Mouse (Mus musculus) E14TG2a.4 (cell line): Measurements from ENCODE around the gene Tirap.

ENCODE experiments used
- CTCF ChIP-seq: conservative IDR thresholded peaks from 2 replicates; pipeline ENCODE4 v1.5.1; 2014; ENCODE audit warnings: low read length
- NANOG ChIP-seq: IDR thresholded peaks from 2 replicates; pipeline ENCODE4 v1.6.1; 2014; ENCODE audit warnings: borderline replicate concordance, low read length, mixed read lengths

GRCm38 (mm10) chr9:35182832-35183231 is 17.3 kb downstream of the Tirap start:
- TF ChIP-seq CTCF (no peak), NANOG (no peak)
